Mouse (Mus musculus) embryonic facial prominence, embryonic 12.5 days (tissue): ENCODE results near the gene Dusp7. TPM values are rescaled to one million over a fixed set of nuclear protein-coding genes. Genes with fewer than 3 reads are reported as not detected.
A peak's percentile ranks its signal among the peaks of the same experiment; 100 is the strongest.

Experiments used
- ATAC-seq: fragments of 200-750 bp; cut with Nextera tagmentation; 2 replicates; pipeline ENCODE4 v1.8.0; 2017; ENCODE audit not compliant: insufficient number of reproducible peaks, insufficient read depth, low FRiP score, low TSS enrichment
- H3K27ac ChIP-seq: fragments of 300-500 bp; sonication (generic); 2 replicates; pipeline ENCODE4 v1.5.1; 2016; ENCODE audit warnings: mild to moderate bottlenecking
- H3K27me3 ChIP-seq: fragments of 300-500 bp; sonication (generic); 2 replicates; pipeline ENCODE4 v1.6.1; 2016; ENCODE audit warnings: mild to moderate bottlenecking, moderate library complexity
- H3K36me3 ChIP-seq: fragments of 300-500 bp; sonication (generic); 2 replicates; pipeline ENCODE4 v1.6.1; 2016; ENCODE audit warnings: mild to moderate bottlenecking
- H3K4me1 ChIP-seq: fragments of 300-500 bp; sonication (generic); 2 replicates; pipeline ENCODE4 v1.6.1; 2016
- H3K4me2 ChIP-seq: fragments of 300-500 bp; sonication (generic); replicated peaks from 2 replicates; pipeline ENCODE4 v1.6.1; 2016; ENCODE audit warnings: mild to moderate bottlenecking, moderate library complexity
- H3K4me3 ChIP-seq: fragments of 300-500 bp; sonication (generic); 2 replicates; pipeline ENCODE4 v1.5.1; 2016; ENCODE audit warnings: mild to moderate bottlenecking
- H3K9ac ChIP-seq: fragments of 300-500 bp; sonication (generic); 2 replicates; pipeline ENCODE4 v1.6.1; 2016; ENCODE audit warnings: mild to moderate bottlenecking, moderate library complexity
- H3K9me3 ChIP-seq: fragments of 300-500 bp; sonication (generic); 2 replicates; pipeline ENCODE4 v1.6.1; 2016; ENCODE audit warnings: mild to moderate bottlenecking, moderate library complexity
- WGBS: fragments of 180-500 bp; shearing (Covaris S2); methylation state at CpG from one replicate; pipeline ENCODE4 v1.1.7; 2016; 5-methylcytosine and 5-hydroxymethylcytosine counted together
- polyA plus RNA-seq: library from polyadenylated mRNA; unstranded; fragments of >200 nt; fragmentation: Nextera tagmentation; extraction: Ambion mirVana; gene quantifications from 2 replicates; pipeline ENCODE4 v1.2.1, GENCODE M21; 2016

The Dusp7 gene
- polyA plus RNA-seq, 1 experiment from 2014 or later: 51.1 TPM

GRCm38 (mm10) chr9:106369801-106370485, 1.5 kb downstream of the Dusp7 start:
- peaks cover 44% of the 10 kb centered on the region for H3K36me3 ChIP-seq
- H3K4me1 ChIP-seq: peaks cover 53% of the 10 kb centered on the region
- peak overlapping the region; percentile 98 for H3K9ac ChIP-seq
- peak overlapping the region; percentile 99 for H3K27ac ChIP-seq
- no peaks in the 10 kb centered on the region for H3K9me3 ChIP-seq
- ATAC-seq: no peak
- H3K4me3 ChIP-seq: peak overlapping the region; percentile 95
- no peaks in the 10 kb centered on the region for H3K27me3 ChIP-seq
- peak overlapping the region; percentile 88 for H3K4me2 ChIP-seq
- 7% methylated on average over 11 of the region's 11 CpGs for WGBS

GRCm38 (mm10) chr9:106370620-106371383, 2.4 kb downstream of the Dusp7 start:
- H3K27ac ChIP-seq: peak overlapping the region; percentile 99
- H3K36me3 ChIP-seq: peaks cover 49% of the 10 kb centered on the region
- no peaks in the 10 kb centered on the region for H3K9me3 ChIP-seq
- peak overlapping the region; percentile 95 for H3K4me3 ChIP-seq
- 55% methylated on average over 30 of the region's 30 CpGs for WGBS
- no peak for ATAC-seq
- peaks cover 50% of the 10 kb centered on the region for H3K4me1 ChIP-seq
- H3K9ac ChIP-seq: peak overlapping the region; percentile 98
- H3K27me3 ChIP-seq: no peaks in the 10 kb centered on the region
- peak overlapping the region; percentile 88 for H3K4me2 ChIP-seq

GRCm38 (mm10) chr9:106371384-106371671, 2.9 kb downstream of the Dusp7 start:
- H3K27me3 ChIP-seq: no peaks in the 10 kb centered on the region
- H3K27ac ChIP-seq: peak overlapping the region; percentile 70
- H3K9me3 ChIP-seq: no peaks in the 10 kb centered on the region
- 26% methylated on average over 6 of the region's 6 CpGs for WGBS
- peaks cover 45% of the 10 kb centered on the region for H3K4me1 ChIP-seq
- H3K4me2 ChIP-seq: peak overlapping the region; percentile 88
- no peak for ATAC-seq
- H3K4me3 ChIP-seq: peak overlapping the region; percentile 95
- H3K36me3 ChIP-seq: peaks cover 50% of the 10 kb centered on the region
- peak overlapping the region; percentile 98 for H3K9ac ChIP-seq

- peak overlapping the region; percentile 95 for H3K4me3 ChIP-seq
- H3K9me3 ChIP-seq: no peaks in the 10 kb centered on the region
- H3K9ac ChIP-seq: peak overlapping the region; percentile 98
- WGBS: 10% methylated on average over 6 of the region's 6 CpGs
- H3K27ac ChIP-seq: peak overlapping the region; percentile 70
- peaks cover 52% of the 10 kb centered on the region for H3K36me3 ChIP-seq
- peak overlapping the region; percentile 88 for H3K4me2 ChIP-seq
- no peaks in the 10 kb centered on the region for H3K27me3 ChIP-seq
- peaks cover 40% of the 10 kb centered on the region for H3K4me1 ChIP-seq
- no peak for ATAC-seq
These were observed 3.3 kb downstream of the Dusp7 start for GRCm38 (mm10) chr9:106371776-106372175.

- WGBS: 85% methylated on average over 11 of the region's 11 CpGs
- no peak overlapping the region; the same call in 1 of the 2 replicates for H3K9ac ChIP-seq
- H3K27ac ChIP-seq: peak overlapping the region; percentile 70; the same call in 1 of the 2 replicates
- peaks cover 38% of the 10 kb centered on the region for H3K4me1 ChIP-seq
- H3K27me3 ChIP-seq: no peaks in the 10 kb centered on the region
- H3K36me3 ChIP-seq: peaks cover 62% of the 10 kb centered on the region
- no peak for ATAC-seq
- H3K9me3 ChIP-seq: no peaks in the 10 kb centered on the region
- peak overlapping the region; percentile 95 for H3K4me3 ChIP-seq
- H3K4me2 ChIP-seq: peak overlapping the region; percentile 88
These were observed 4.3 kb downstream of the Dusp7 start for GRCm38 (mm10) chr9:106372431-106373412.

GRCm38 (mm10) chr9:106373973-106374372, 5.5 kb downstream of the Dusp7 start:
- WGBS: 88% methylated on average over 7 of the region's 7 CpGs
- no peak overlapping the region for H3K4me3 ChIP-seq
- no peak overlapping the region for H3K27ac ChIP-seq
- H3K27me3 ChIP-seq: no peaks in the 10 kb centered on the region
- no peaks in the 10 kb centered on the region for H3K9me3 ChIP-seq
- H3K4me1 ChIP-seq: peaks cover 38% of the 10 kb centered on the region
- H3K9ac ChIP-seq: no peak overlapping the region
- peaks cover 74% of the 10 kb centered on the region for H3K36me3 ChIP-seq
- no peak overlapping the region for H3K4me2 ChIP-seq
- ATAC-seq: no peak

GRCm38 (mm10) chr9:106377247-106377646, 8.8 kb downstream of the Dusp7 start:
- no peaks in the 10 kb centered on the region for H3K9me3 ChIP-seq
- H3K27ac ChIP-seq: peak overlapping the region; percentile 47; the same call in 1 of the 2 replicates
- ATAC-seq: no peak
- 85% methylated on average over 8 of the region's 8 CpGs for WGBS
- no peaks in the 10 kb centered on the region for H3K27me3 ChIP-seq
- H3K4me2 ChIP-seq: no peak overlapping the region
- H3K9ac ChIP-seq: no peak overlapping the region
- H3K4me1 ChIP-seq: peaks cover 15% of the 10 kb centered on the region
- peaks cover 57% of the 10 kb centered on the region for H3K36me3 ChIP-seq
- H3K4me3 ChIP-seq: no peak overlapping the region

- peaks cover 9% of the 10 kb centered on the region for H3K4me1 ChIP-seq
- no peak overlapping the region for H3K27ac ChIP-seq
- WGBS: 65% methylated on average over 3 of the region's 3 CpGs
- no peaks in the 10 kb centered on the region for H3K27me3 ChIP-seq
- H3K36me3 ChIP-seq: peaks cover 49% of the 10 kb centered on the region
- ATAC-seq: no peak
- no peak overlapping the region for H3K4me2 ChIP-seq
- H3K9me3 ChIP-seq: no peaks in the 10 kb centered on the region
- no peak overlapping the region for H3K4me3 ChIP-seq
- H3K9ac ChIP-seq: no peak overlapping the region
These were observed 9.6 kb downstream of the Dusp7 start for GRCm38 (mm10) chr9:106378045-106378444.

- H3K9ac ChIP-seq: no peak overlapping the region
- peaks cover 16% of the 10 kb centered on the region for H3K4me1 ChIP-seq
- no peak overlapping the region for H3K4me3 ChIP-seq
- H3K36me3 ChIP-seq: peaks cover 42% of the 10 kb centered on the region
- H3K9me3 ChIP-seq: no peaks in the 10 kb centered on the region
- H3K27ac ChIP-seq: peak overlapping the region; percentile 26; the same call in 1 of the 2 replicates
- H3K27me3 ChIP-seq: no peaks in the 10 kb centered on the region
- no peak for ATAC-seq
- 67% methylated on average over 9 of the region's 9 CpGs for WGBS
- H3K4me2 ChIP-seq: no peak overlapping the region
These were observed 10.3 kb downstream of the Dusp7 start for GRCm38 (mm10) chr9:106378753-106379152.

- ATAC-seq: no peak
- no peak overlapping the region for H3K4me2 ChIP-seq
- no peak overlapping the region for H3K4me3 ChIP-seq
- no peak overlapping the region for H3K27ac ChIP-seq
- WGBS: 89% methylated on average over 12 of the region's 12 CpGs
- H3K9ac ChIP-seq: no peak overlapping the region
- no peaks in the 10 kb centered on the region for H3K27me3 ChIP-seq
- H3K36me3 ChIP-seq: no peaks in the 10 kb centered on the region
- no peaks in the 10 kb centered on the region for H3K9me3 ChIP-seq
- H3K4me1 ChIP-seq: peaks cover 16% of the 10 kb centered on the region
These were observed 17.9 kb downstream of the Dusp7 start for GRCm38 (mm10) chr9:106386181-106386864.
